In genomic region chr10:111881339-111882211, GRCm38 (mm10) we compare ENCODE assay signal across 11 mouse cellular contexts.
A peak's percentile ranks its signal among the peaks of the same experiment; 100 is the strongest.
DNase-seq lines count a peak whose midpoint lies in the region; ATAC-seq and TF ChIP-seq lines count a peak whose summit lies in the region.
"Had no signal": no experiment of that assay in that cellular context is flagged by ENCODE, and none has a peak within 500 bp of the region (broad histone marks: within the 10 kb centered on the region; RNA-seq: fewer than 3 reads in every experiment).

No protein-coding gene starts in this region.

- 0 out of 2 replicates have a peak, but pooled peaks cover 2% of the 10 kb centered on the region for H3K9me3 ChIP-seq in forebrain, embryonic 16.5 days (ENCODE audit: control insufficient read depth, low read length)
- no peaks in the 10 kb centered on the region for H3K9me3 ChIP-seq in kidney, embryonic 16.5 days (ENCODE audit: low read length)
- H3K9me3 ChIP-seq: limb, embryonic 12.5 days had no signal

- H3K4me3 ChIP-seq in forebrain, embryonic 16.5 days (replicated peaks; ENCODE audit: low read length) = peak overlapping the region; percentile 10; the same call in 1 of the 2 replicates
- peak overlapping the region; percentile 2; the same call in 1 of the 2 replicates for H3K4me3 ChIP-seq in kidney, embryonic 16.5 days (ENCODE audit: low read length)
- no peak overlapping the region for H3K4me3 ChIP-seq in thymus, adult 2 months (ENCODE audit: control insufficient read depth, insufficient read depth, low read length)
- H3K4me3 ChIP-seq: limb, embryonic 12.5 days had no signal

- no peak for TF ChIP-seq POLR2A in thymus, adult 2 months (IDR thresholded peaks at IDR 0.05; ENCODE audit: control insufficient read depth, extremely low read depth, insufficient read depth, low read length, poor library complexity)

- no peaks in the 10 kb centered on the region for H3K36me3 ChIP-seq in forebrain, embryonic 16.5 days (ENCODE audit: control insufficient read depth, insufficient read depth)
- H3K36me3 ChIP-seq in kidney, embryonic 16.5 days (ENCODE audit: insufficient read depth, low read length) = no peaks in the 10 kb centered on the region
- H3K36me3 ChIP-seq in thymus, adult 2 months (ENCODE audit: control insufficient read depth, insufficient read depth, low read length) = no peaks in the 10 kb centered on the region
- H3K36me3 ChIP-seq: limb, embryonic 12.5 days had no signal

- no peak for TF ChIP-seq CTCF in thymus, adult 2 months (IDR thresholded peaks at IDR 0.05; ENCODE audit: borderline replicate concordance, control insufficient read depth, extremely low read depth, insufficient read depth, low read length, poor library complexity)

- peak overlapping the region; percentile 43 for H3K4me2 ChIP-seq in forebrain, embryonic 16.5 days (ENCODE audit: low read length)
- H3K4me2 ChIP-seq in kidney, embryonic 16.5 days (replicated peaks; ENCODE audit: low read depth, low read length) = peak overlapping the region; percentile 38
- H3K4me2 ChIP-seq: limb, embryonic 12.5 days had no signal

- 39% methylated on average over 24 of the region's 24 CpGs for WGBS in forebrain, embryonic 16.5 days
- WGBS in kidney, embryonic 16.5 days = 42% methylated on average over 24 of the region's 24 CpGs
- WGBS in thymus, adult 2 months = 95% methylated on average over 24 of the region's 24 CpGs

- no peak overlapping the region for H3K27ac ChIP-seq in forebrain, embryonic 16.5 days (ENCODE audit: low read length)
- no peak overlapping the region for H3K27ac ChIP-seq in kidney, embryonic 16.5 days (ENCODE audit: low read length)
- H3K27ac ChIP-seq in thymus, adult 2 months (ENCODE audit: control insufficient read depth, insufficient read depth, low read length) = no peak overlapping the region
- H3K27ac ChIP-seq: limb, embryonic 12.5 days; macrophage had no signal

- H3K27me3 ChIP-seq in forebrain, embryonic 16.5 days (replicated peaks; ENCODE audit: control insufficient read depth, insufficient read depth, low read length) = no peaks in the 10 kb centered on the region
- H3K27me3 ChIP-seq in kidney, embryonic 16.5 days (ENCODE audit: insufficient read depth, low read length) = no peaks in the 10 kb centered on the region
- no peaks in the 10 kb centered on the region for H3K27me3 ChIP-seq in thymus, adult 2 months (ENCODE audit: control insufficient read depth, insufficient read depth, low read length)
- H3K27me3 ChIP-seq: limb, embryonic 12.5 days had no signal

- peak; percentile 62 for ATAC-seq in forebrain, embryonic 16.5 days
- ATAC-seq in kidney, embryonic 16.5 days (ENCODE audit: low FRiP score, low TSS enrichment) = peak; percentile 55; the same call in 1 of the 2 replicates

- peak; percentile 30 to 31 for DNase-seq in layer of hippocampus, postnatal 14 days (ENCODE audit: low spot score in 2 of 2)
- no peak for DNase-seq in layer of hippocampus, adult 9-10 months (ENCODE audit: low spot score)
- peak; percentile 44 for DNase-seq in retina, postnatal 1 day
- no peak for DNase-seq in adrenal gland, postnatal 14 days
- no peak for DNase-seq in thymus, adult 2 months
- no peak for DNase-seq in embryo, embryonic 10 days (ENCODE audit: low spot score)
- DNase-seq: heart, postnatal 36 days had no signal

- H3K4me1 ChIP-seq in forebrain, embryonic 16.5 days (replicated peaks; ENCODE audit: control insufficient read depth, insufficient read depth, low read length) = peaks cover 12% of the 10 kb centered on the region
- H3K4me1 ChIP-seq in kidney, embryonic 16.5 days (ENCODE audit: insufficient read depth, low read length) = peaks cover 11% of the 10 kb centered on the region
- no peaks in the 10 kb centered on the region for H3K4me1 ChIP-seq in thymus, adult 2 months (replicated peaks; ENCODE audit: control insufficient read depth, insufficient read depth, low read length)
- H3K4me1 ChIP-seq: limb, embryonic 12.5 days had no signal

- no peak overlapping the region for H3K9ac ChIP-seq in forebrain, embryonic 16.5 days (replicated peaks; ENCODE audit: low read depth, low read length)
- no peak overlapping the region for H3K9ac ChIP-seq in kidney, embryonic 16.5 days (replicated peaks; ENCODE audit: low read length)
- H3K9ac ChIP-seq: limb, embryonic 12.5 days had no signal

Comparison
In these comparisons a context has a peak if more than half of its experiments do, and no peak if none do; other contexts are left out.
1. DNase-seq: peak in layer of hippocampus, postnatal 14 days (2 of 2) and retina, postnatal 1 day (single experiment); none in layer of hippocampus, adult 9-10 months (single experiment), adrenal gland, postnatal 14 days (single experiment), thymus, adult 2 months (single experiment) and embryo, embryonic 10 days (single experiment).